Mouse (Mus musculus) intestine, postnatal 0 days (tissue): ENCODE measurements at regions not wholly inside any gene's neighbourhood (a gene's known extent, or its start where the extent isn't known, plus 50 kb on each side); places are given as distances from the start of the nearest gene placed in this dataset. TPM values are rescaled to one million over a fixed set of nuclear protein-coding genes. Genes with fewer than 3 reads are reported as not detected.

ENCODE experiments used
- ATAC-seq: fragments of 200-750 bp; cut with Nextera tagmentation; 2 replicates; pipeline ENCODE4 v1.8.0; 2017; ENCODE audit warnings: mild to moderate bottlenecking, moderate TSS enrichment, moderate library complexity
- H3K27ac ChIP-seq: fragments of 300-500 bp; sonication (generic); 2 replicates; pipeline ENCODE4 v1.5.1; 2014; ENCODE audit warnings: mild to moderate bottlenecking, low read depth, low read length, moderate library complexity
- H3K27me3 ChIP-seq: fragments of 300-500 bp; sonication (generic); replicated peaks from 2 replicates; pipeline ENCODE4 v1.6.1; 2014; ENCODE audit warnings: low read length, mixed read lengths; ENCODE audit not compliant: control insufficient read depth, insufficient read depth
- H3K36me3 ChIP-seq: fragments of 300-500 bp; sonication (generic); 2 replicates; pipeline ENCODE4 v1.6.1; 2014; ENCODE audit warnings: mild to moderate bottlenecking, moderate library complexity; ENCODE audit not compliant: control insufficient read depth, insufficient read depth
- H3K4me1 ChIP-seq: fragments of 300-500 bp; sonication (generic); replicated peaks from 2 replicates; pipeline ENCODE4 v1.6.1; 2014; ENCODE audit warnings: antibody characterized with exemption, low read length, mixed read lengths; ENCODE audit not compliant: control insufficient read depth, insufficient read depth
- H3K4me2 ChIP-seq: fragments of 300-500 bp; sonication (generic); replicated peaks from 2 replicates; pipeline ENCODE4 v1.6.1; 2014; ENCODE audit warnings: low read depth, mild to moderate bottlenecking, moderate library complexity
- H3K4me3 ChIP-seq: fragments of 300-500 bp; sonication (generic); 2 replicates; pipeline ENCODE4 v1.5.1; 2014; ENCODE audit warnings: low read depth, low read length
- H3K9ac ChIP-seq: fragments of 300-500 bp; sonication (generic); 2 replicates; pipeline ENCODE4 v1.6.1; 2014; ENCODE audit warnings: mild to moderate bottlenecking, low read depth, low read length
- H3K9me3 ChIP-seq: fragments of 300-500 bp; sonication (generic); 2 replicates; pipeline ENCODE4 v1.6.1; 2016; ENCODE audit warnings: mixed run types; ENCODE audit not compliant: control insufficient read depth
- CTCF ChIP-seq: sonication (generic); IDR thresholded peaks from 2 replicates; pipeline ENCODE4 v1.5.1; 2016; ENCODE audit warnings: low read depth, mild to moderate bottlenecking, control low read depth, antibody characterized with exemption, moderate library complexity
- WGBS: fragments of 180-500 bp; shearing (Covaris S2); extraction: QIAGEN DNeasy Blood & Tissue Kit; methylation state at CpG from one replicate; pipeline ENCODE4 v1.1.7; 2014; 5-methylcytosine and 5-hydroxymethylcytosine counted together
- microRNA-seq: library from miRNA; unstranded; fragments of <30 nt; microRNA quantifications from one replicate; pipeline ENCODE4, GENCODE M21; 2016

DNA sequence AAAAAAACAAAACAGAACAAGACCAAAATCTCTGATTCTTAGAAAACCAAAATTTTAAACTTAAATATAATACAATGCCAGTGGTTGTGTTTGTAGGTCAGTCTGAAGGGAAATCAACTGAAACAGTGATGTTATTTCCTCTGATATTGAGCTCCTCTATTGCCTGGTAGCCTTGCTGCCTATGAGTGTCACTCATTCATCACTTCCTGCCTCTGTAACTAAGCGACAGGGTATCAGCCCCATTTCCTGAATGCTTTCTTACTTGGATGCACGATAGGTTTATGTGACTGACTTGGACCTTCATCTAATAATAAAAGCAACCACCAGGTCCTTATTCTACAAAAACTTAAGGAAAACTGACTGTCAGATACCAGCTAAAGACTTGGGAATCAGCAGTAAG is 520.7 kb upstream of the Lrrn3 start:
- no peak for ATAC-seq
- TF ChIP-seq CTCF = no peak
- no peak overlapping the region for H3K4me2 ChIP-seq
- no peak overlapping the region for H3K4me3 ChIP-seq
- no peak overlapping the region for H3K27ac ChIP-seq
- no peaks in the 10 kb centered on the region for H3K27me3 ChIP-seq
- no peaks in the 10 kb centered on the region for H3K4me1 ChIP-seq
- H3K9ac ChIP-seq = no peak overlapping the region
- H3K36me3 ChIP-seq = no peaks in the 10 kb centered on the region
- WGBS = 72% methylated on average over 2 of the region's 2 CpGs
- no peaks in the 10 kb centered on the region for H3K9me3 ChIP-seq

Small RNAs in the stretch of these regions (microRNA-seq; reads per million reads assigned to microRNA genes)
- gene Gm25248 = not detected
